Mouse (Mus musculus): ENCODE results near the gene Gucy2g. TPM values are rescaled to one million over a fixed set of nuclear protein-coding genes. Genes with fewer than 3 reads are reported as not detected.

Gucy2g gene
- total and polyA plus RNA-seq, 2 experiments from 2014 or later = not detected

- no peak overlapping the region for H3K4me3 ChIP-seq (ENCODE audit: low read depth, low read length)
- H3K9ac ChIP-seq (replicated peaks; ENCODE audit: low read depth, low read length) = no peak overlapping the region
- no peaks in the 10 kb centered on the region for H3K27me3 ChIP-seq (ENCODE audit: control insufficient read depth, insufficient read depth, low read length)
- H3K36me3 ChIP-seq (replicated peaks; ENCODE audit: control insufficient read depth, insufficient read depth, low read length) = peaks cover 23% of the 10 kb centered on the region
- DNase-seq (ENCODE audit: low spot score) = no peak
- H3K4me1 ChIP-seq (ENCODE audit: control insufficient read depth, insufficient read depth) = no peaks in the 10 kb centered on the region
- no peaks in the 10 kb centered on the region for H3K9me3 ChIP-seq (replicated peaks; ENCODE audit: control insufficient read depth, low read length)
- WGBS = 68% methylated on average over 6 of the region's 6 CpGs
- no peak for TF ChIP-seq CTCF (IDR thresholded peaks at IDR 0.05; ENCODE audit: low read depth)
- TF ChIP-seq EP300 (IDR thresholded peaks at IDR 0.05; ENCODE audit: low read depth) = no peak
- H3K4me2 ChIP-seq (ENCODE audit: low read depth, low read length) = no peak overlapping the region
- H3K27ac ChIP-seq (ENCODE audit: low read depth) = no peak overlapping the region
- ATAC-seq (ENCODE audit: insufficient read depth, low read depth) = no peak
Measured at GRCm38 (mm10) chr19:55273340-55273739, 32.3 kb upstream of the Gucy2g start.

- H3K9me3 ChIP-seq (replicated peaks; ENCODE audit: control insufficient read depth, low read length) = no peaks in the 10 kb centered on the region
- H3K4me2 ChIP-seq (ENCODE audit: low read depth, low read length) = no peak overlapping the region
- WGBS = 46% methylated on average over 3 of the region's 3 CpGs
- no peaks in the 10 kb centered on the region for H3K4me1 ChIP-seq (ENCODE audit: control insufficient read depth, insufficient read depth)
- TF ChIP-seq EP300 (IDR thresholded peaks at IDR 0.05; ENCODE audit: low read depth) (no peak), CTCF (IDR thresholded peaks at IDR 0.05; ENCODE audit: low read depth) (no peak)
- DNase-seq (ENCODE audit: low spot score) (no peak), ATAC-seq (ENCODE audit: insufficient read depth, low read depth) (no peak)
- peaks cover 16% of the 10 kb centered on the region; the same call in 1 of the 2 replicates for H3K36me3 ChIP-seq (replicated peaks; ENCODE audit: control insufficient read depth, insufficient read depth, low read length)
- no peaks in the 10 kb centered on the region for H3K27me3 ChIP-seq (ENCODE audit: control insufficient read depth, insufficient read depth, low read length)
- H3K4me3 ChIP-seq (ENCODE audit: low read depth, low read length) = no peak overlapping the region
- H3K9ac ChIP-seq (replicated peaks; ENCODE audit: low read depth, low read length) = no peak overlapping the region
- no peak overlapping the region for H3K27ac ChIP-seq (ENCODE audit: low read depth)
Measured at GRCm38 (mm10) chr19:55271448-55271847, 30.4 kb upstream of the Gucy2g start.

- Histone ChIP-seq H3K9me3 (replicated peaks; ENCODE audit: control insufficient read depth, low read length) (no peaks in the 10 kb centered on the region), H3K9ac (replicated peaks; ENCODE audit: low read depth, low read length) (no peak overlapping the region), H3K36me3 (replicated peaks; ENCODE audit: control insufficient read depth, insufficient read depth, low read length) (peaks cover 16% of the 10 kb centered on the region; the same call in 1 of the 2 replicates), H3K27ac (ENCODE audit: low read depth) (no peak overlapping the region), H3K4me2 (ENCODE audit: low read depth, low read length) (no peak overlapping the region), H3K4me3 (ENCODE audit: low read depth, low read length) (no peak overlapping the region), H3K4me1 (ENCODE audit: control insufficient read depth, insufficient read depth) (no peaks in the 10 kb centered on the region), H3K27me3 (ENCODE audit: control insufficient read depth, insufficient read depth, low read length) (no peaks in the 10 kb centered on the region)
- 72% methylated on average over 5 of the region's 5 CpGs for WGBS
- TF ChIP-seq CTCF (IDR thresholded peaks at IDR 0.05; ENCODE audit: low read depth) = no peak
- TF ChIP-seq EP300 (IDR thresholded peaks at IDR 0.05; ENCODE audit: low read depth) = no peak
- ATAC-seq (ENCODE audit: insufficient read depth, low read depth) (no peak), DNase-seq (ENCODE audit: low spot score) (no peak)
Measured at GRCm38 (mm10) chr19:55269051-55269450, 28.0 kb upstream of the Gucy2g start.

- no peak for DNase-seq (ENCODE audit: low spot score)
- Histone ChIP-seq H3K36me3 (replicated peaks; ENCODE audit: control insufficient read depth, insufficient read depth, low read length) (peaks cover 11% of the 10 kb centered on the region; the same call in 1 of the 2 replicates), H3K9ac (replicated peaks; ENCODE audit: low read depth, low read length) (no peak overlapping the region), H3K9me3 (replicated peaks; ENCODE audit: control insufficient read depth, low read length) (no peaks in the 10 kb centered on the region), H3K4me1 (ENCODE audit: control insufficient read depth, insufficient read depth) (no peaks in the 10 kb centered on the region), H3K4me2 (ENCODE audit: low read depth, low read length) (no peak overlapping the region), H3K27ac (ENCODE audit: low read depth) (no peak overlapping the region), H3K4me3 (ENCODE audit: low read depth, low read length) (no peak overlapping the region), H3K27me3 (ENCODE audit: control insufficient read depth, insufficient read depth, low read length) (no peaks in the 10 kb centered on the region)
- ATAC-seq (ENCODE audit: insufficient read depth, low read depth) = no peak
- no peak for TF ChIP-seq CTCF (IDR thresholded peaks at IDR 0.05; ENCODE audit: low read depth)
- TF ChIP-seq EP300 (IDR thresholded peaks at IDR 0.05; ENCODE audit: low read depth) = no peak
- WGBS = 60% methylated on average over 3 of the region's 3 CpGs
Measured at GRCm38 (mm10) chr19:55268150-55268549, 27.1 kb upstream of the Gucy2g start.

GRCm38 (mm10) chr19:55266786-55267185 lies 25.8 kb upstream of the Gucy2g start:
- WGBS = 81% methylated on average over 3 of the region's 3 CpGs
- Histone ChIP-seq H3K9ac (replicated peaks; ENCODE audit: low read depth, low read length) (no peak overlapping the region), H3K36me3 (replicated peaks; ENCODE audit: control insufficient read depth, insufficient read depth, low read length) (peaks cover 8% of the 10 kb centered on the region; the same call in 1 of the 2 replicates), H3K4me1 (ENCODE audit: control insufficient read depth, insufficient read depth) (no peaks in the 10 kb centered on the region), H3K27me3 (ENCODE audit: control insufficient read depth, insufficient read depth, low read length) (no peaks in the 10 kb centered on the region), H3K4me2 (ENCODE audit: low read depth, low read length) (no peak overlapping the region), H3K27ac (ENCODE audit: low read depth) (no peak overlapping the region), H3K4me3 (ENCODE audit: low read depth, low read length) (no peak overlapping the region), H3K9me3 (replicated peaks; ENCODE audit: control insufficient read depth, low read length) (no peaks in the 10 kb centered on the region)
- DNase-seq (ENCODE audit: low spot score) (no peak), ATAC-seq (ENCODE audit: insufficient read depth, low read depth) (no peak)
- TF ChIP-seq EP300 (IDR thresholded peaks at IDR 0.05; ENCODE audit: low read depth) (no peak), CTCF (IDR thresholded peaks at IDR 0.05; ENCODE audit: low read depth) (no peak)

- Histone ChIP-seq H3K9ac (replicated peaks; ENCODE audit: low read depth, low read length) (no peak overlapping the region), H3K27me3 (ENCODE audit: control insufficient read depth, insufficient read depth, low read length) (no peaks in the 10 kb centered on the region), H3K4me2 (ENCODE audit: low read depth, low read length) (no peak overlapping the region), H3K4me3 (ENCODE audit: low read depth, low read length) (no peak overlapping the region), H3K4me1 (ENCODE audit: control insufficient read depth, insufficient read depth) (no peaks in the 10 kb centered on the region), H3K27ac (ENCODE audit: low read depth) (no peak overlapping the region), H3K36me3 (replicated peaks; ENCODE audit: control insufficient read depth, insufficient read depth, low read length) (peaks cover 8% of the 10 kb centered on the region; the same call in 1 of the 2 replicates), H3K9me3 (replicated peaks; ENCODE audit: control insufficient read depth, low read length) (no peaks in the 10 kb centered on the region)
- TF ChIP-seq EP300 (IDR thresholded peaks at IDR 0.05; ENCODE audit: low read depth) (no peak), CTCF (IDR thresholded peaks at IDR 0.05; ENCODE audit: low read depth) (no peak)
- ATAC-seq (ENCODE audit: insufficient read depth, low read depth) (no peak), DNase-seq (ENCODE audit: low spot score) (no peak)
- WGBS = 65% methylated on average over 3 of the region's 3 CpGs
Measured at GRCm38 (mm10) chr19:55265269-55265668, 24.2 kb upstream of the Gucy2g start.

Data from heart, postnatal 0 days (tissue).